Mouse (Mus musculus): ENCODE results near the gene Mob2. TPM values are rescaled to one million over a fixed set of nuclear protein-coding genes. Genes with fewer than 3 reads are reported as not detected.

Mob2 gene
- 10 to 100 TPM; 26.4 to 31.7 TPM for total RNA-seq (2021)
- long read RNA-seq, experiment 1, transcript Mob2-201 (5 exons, 1,490 nt), result major isoform, 19 of 59 reads
- long read RNA-seq, experiment 1, transcript Mob2-206 (5 exons, 2,140 nt), result minor isoform, 13 of 59 reads
- long read RNA-seq, experiment 1, partial matches to known transcripts, result 0 of 59 reads
- long read RNA-seq, experiment 1, other reads (novel, unspliced or antisense), result 25 of 59 reads
- long read RNA-seq, experiment 2, transcript Mob2-201 (5 exons, 1,490 nt), result minor isoform, 9 of 51 reads
- long read RNA-seq, experiment 2, transcript Mob2-206 (5 exons, 2,140 nt), result major isoform, 11 of 51 reads
- long read RNA-seq, experiment 2, partial matches to known transcripts, result 0 of 51 reads
- long read RNA-seq, experiment 2, other reads (novel, unspliced or antisense), result 26 of 51 reads

DNA sequence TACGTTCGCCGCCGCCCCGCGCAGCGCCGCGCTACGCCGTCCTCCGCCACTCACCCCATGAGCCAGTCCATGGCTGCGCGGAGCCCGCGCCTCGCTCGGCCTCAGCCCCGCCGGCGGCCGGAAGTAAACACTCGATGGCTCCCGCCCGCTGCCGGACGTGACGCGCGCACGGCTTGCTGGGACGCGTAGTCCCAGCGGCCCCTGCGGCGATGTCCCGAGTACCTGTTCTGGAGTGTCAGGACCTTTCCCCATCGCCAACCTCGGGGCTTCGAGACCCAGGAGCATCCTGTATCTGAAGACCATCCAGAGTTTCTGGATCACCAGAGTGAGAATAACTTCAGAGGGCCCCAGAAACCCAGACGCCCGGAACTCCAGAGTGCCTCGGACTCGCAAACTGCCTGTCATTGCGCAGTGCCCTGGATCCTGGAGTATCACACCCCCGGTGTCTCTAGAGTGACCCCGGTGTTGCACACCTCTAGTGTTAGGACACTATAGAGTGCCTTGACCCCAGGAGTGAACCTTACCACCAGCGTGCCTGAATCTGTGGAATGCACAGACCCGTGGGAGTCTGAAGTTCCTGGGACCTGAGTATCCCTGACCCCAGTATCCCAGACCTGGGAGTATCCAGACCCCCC lies at the start of gene Mob2:
Gene Mob2, minus strand, starts transcription at position 135 of the 635 bp plus-strand sequence.
- intact Hi-C loops (cut with DNase I), result loop anchor here (10.0 kb wide), 1 partner anchor 224 kb away; no protein-coding TSS in a partner anchor
- DNase-seq (ENCODE audit: low spot score in 2 of 2), result peak; percentile 78 to 88

DNA sequence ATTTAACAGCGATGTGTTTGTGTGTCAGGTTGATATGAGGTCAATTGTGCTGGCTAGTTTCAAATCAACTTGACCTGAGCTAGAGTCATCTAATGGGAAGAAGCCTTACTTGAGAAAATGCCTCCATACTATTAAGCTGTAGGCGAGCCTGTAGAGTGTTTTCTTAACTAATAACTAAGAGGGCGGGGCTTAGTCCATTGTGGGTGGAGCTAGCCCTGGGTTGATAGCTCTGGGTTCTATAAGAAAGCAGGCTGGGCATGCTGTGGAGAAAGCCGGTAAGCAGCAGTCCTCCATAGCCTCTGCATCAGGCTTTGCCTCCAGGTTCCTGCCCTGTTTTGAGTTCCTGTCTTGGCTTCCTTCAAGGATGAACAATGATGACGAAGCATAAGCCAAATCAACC lies 43.9 kb upstream of the Mob2 start:
- DNase-seq (ENCODE audit: low spot score in 2 of 2), result no peak
- intact Hi-C loops (cut with DNase I), result no loop called here

DNA sequence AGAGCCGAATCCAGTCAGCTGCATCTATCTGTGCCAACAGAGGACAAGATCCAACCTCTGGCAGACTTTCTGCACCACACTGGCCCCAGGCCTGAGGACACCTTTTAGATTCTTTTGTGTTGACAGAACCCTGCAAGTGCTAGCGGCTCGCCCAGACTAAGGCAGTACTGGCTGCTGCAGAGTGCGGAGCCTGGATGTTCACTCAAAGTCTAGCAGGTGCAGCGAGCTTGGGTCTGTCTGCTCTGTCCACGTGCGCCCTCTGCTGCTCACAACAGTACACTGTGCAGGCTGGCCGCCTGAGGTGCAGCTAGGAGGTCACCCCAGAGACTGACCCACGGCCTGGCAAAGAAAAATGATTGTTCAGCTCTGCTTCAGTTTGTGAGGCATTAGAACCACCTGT lies 36.9 kb upstream of the Mob2 start:
- intact Hi-C loops (cut with DNase I), result loop anchor here (2.0 kb wide), 3 partner anchors 23 to 139 kb away; no protein-coding TSS in a partner anchor
- peak; percentile 81 to 84 for DNase-seq (ENCODE audit: low spot score in 2 of 2)

DNA sequence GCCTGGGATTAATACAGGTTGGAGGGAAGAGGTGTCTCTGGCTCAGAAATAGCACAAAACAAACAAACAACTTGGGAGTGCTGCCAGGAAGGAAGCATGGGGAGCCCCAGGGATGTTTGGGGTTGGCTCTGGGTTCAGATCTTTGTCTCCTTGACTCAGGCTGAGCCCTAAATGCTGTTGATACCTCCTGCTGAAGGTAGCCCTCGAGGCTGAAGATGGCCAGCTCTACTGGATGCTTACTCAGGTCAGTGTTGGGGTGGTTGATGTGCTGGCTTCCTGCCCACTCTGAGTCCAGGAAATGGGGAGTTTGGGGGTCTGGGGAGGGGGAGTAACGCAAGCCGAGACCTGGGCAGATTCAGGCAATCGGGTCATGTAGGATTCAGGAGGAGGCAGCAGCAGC lies 35.8 kb upstream of the Mob2 start:
- DNase-seq (ENCODE audit: low spot score in 2 of 2), result no peak
- intact Hi-C loops (cut with DNase I), result loop anchor here (2.0 kb wide), 2 partner anchors 22 to 80 kb away; no protein-coding TSS in a partner anchor

DNA sequence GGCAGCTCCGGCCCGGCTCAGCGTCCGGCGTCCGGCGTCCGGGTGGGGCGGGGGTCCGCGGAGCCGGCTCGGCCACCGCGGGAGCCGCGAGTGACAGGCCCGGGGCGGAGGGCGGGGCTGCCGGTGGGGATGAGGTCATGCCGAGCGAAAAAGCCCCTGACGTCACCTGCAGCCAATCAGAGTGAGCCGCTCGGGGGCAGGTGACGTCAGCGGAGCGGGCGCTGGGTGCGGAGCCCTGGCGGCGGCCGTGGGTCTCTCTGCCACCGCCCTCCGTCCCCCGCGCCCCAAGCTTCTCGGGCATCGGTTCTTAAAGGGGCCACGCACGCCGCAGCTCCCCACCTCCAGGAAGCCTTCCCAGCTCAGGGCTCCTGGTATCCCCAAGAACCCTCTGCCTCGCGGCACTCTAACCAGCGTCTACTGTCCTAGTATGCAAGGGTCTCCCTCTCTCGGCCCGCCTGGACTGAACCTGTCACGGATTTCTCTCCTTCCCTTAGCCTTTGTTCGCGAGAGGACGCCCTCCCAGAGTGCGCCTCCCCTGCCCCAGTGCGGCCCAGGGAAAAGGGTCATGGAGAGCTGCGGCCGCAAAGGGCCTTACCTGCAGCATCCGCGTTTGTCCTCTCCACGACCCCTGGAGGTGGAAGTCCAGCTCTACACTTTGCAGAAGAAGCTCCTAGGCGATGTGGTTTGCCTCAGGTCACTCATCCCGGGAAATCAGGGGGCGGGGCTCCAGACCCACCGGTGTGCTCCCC lies 34.5 kb upstream of the Mob2 start, which contains the start of gene Dusp8:
Gene Dusp8, minus strand, starts transcription at position 661 of the 749 bp plus-strand sequence.
- peak; percentile 95 for DNase-seq (ENCODE audit: low spot score in 2 of 2)
- intact Hi-C loops (cut with DNase I), result no loop called here

DNA sequence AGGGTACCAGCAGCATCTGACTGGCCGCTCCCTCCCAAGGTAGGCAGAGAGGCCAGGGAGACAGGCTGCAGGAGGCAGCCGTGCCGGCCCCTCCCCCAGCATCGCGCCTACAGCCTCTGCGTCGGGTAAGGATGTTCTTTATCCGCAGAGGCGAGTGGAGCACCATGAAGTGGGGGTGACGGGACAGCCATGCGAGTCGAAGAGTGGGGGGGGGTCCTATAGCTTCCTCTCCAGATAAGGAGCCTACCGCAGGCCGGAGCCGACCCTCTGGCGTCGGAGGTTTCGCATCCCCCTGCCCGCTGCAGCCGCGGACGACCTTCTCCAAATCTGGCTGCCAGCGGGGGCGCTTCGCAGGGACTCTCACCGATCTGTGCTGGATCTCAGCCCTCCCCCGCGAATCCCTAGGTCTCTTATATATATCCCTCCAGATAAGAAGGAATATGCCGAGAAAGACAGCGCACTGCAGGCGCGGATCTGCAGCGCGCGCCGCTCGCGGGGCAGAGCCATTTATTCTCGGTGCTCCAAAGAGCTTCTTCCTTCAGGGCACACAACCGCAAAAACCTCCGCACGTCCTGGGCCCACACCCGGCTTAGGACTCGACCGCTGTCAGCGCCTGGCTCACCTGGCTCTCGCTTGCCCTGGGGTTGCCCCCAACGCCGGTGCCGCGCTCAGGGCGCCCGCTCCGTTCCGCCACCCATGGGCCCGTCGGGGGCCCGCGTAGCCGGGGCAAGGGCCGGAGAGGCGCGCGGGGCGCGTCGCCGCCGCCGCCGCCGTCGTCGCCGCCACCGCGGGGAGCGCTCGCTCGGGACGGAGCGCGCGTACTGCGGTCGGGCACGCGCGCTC lies 33.7 kb upstream of the Mob2 start:
- peak; percentile 67 to 75 for DNase-seq (ENCODE audit: low spot score in 2 of 2)
- intact Hi-C loops (cut with DNase I), result no loop called here

DNA sequence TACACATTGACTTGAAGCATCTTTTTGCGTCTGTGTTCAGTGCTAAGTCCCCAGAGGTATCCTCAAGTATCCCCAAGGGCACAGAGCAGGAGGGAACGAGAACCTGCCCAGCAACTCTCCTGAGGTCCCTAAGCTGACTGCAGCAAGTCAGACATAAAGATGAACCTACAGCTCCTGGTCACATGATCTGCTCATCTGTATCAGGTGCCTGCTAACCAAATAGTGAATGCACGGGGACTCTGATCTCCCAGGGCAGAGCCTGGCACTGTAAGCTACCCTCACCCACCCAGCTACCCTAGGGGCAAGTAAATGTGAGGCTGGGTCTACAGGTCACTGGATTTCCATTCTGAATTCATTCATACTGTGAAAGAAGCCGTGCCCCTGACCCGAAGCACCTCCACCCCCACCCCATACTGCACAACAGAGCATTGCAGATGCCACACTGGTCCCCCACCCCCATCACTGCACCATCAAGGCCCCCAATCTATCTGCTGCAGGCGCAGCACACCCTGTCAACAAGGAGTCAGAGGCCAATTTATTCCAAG lies 32.9 kb upstream of the Mob2 start:
- intact Hi-C loops (cut with DNase I), result no loop called here
- DNase-seq (ENCODE audit: low spot score in 2 of 2), result no peak

DNA sequence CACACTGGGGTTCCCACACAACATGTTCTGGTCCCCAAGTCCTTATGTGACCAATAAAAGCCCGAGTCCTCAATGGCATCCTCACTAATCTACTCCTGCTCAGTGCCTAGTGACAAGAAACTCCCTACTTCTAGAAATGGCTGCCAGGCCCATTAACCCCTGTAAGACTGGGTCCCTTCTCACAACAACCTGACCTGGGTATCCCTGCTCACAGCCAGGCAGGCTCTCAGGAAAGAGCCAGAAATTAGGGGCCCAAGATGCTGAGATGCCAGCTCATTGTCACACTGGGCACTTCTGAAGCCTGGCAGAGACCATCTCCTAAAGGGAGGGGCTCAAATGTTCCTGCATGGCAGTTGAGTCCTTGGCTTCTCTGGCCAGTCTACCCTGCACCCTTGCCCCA lies 32.1 kb upstream of the Mob2 start:
- intact Hi-C loops (cut with DNase I), result no loop called here
- DNase-seq (ENCODE audit: low spot score in 2 of 2), result no peak

DNA sequence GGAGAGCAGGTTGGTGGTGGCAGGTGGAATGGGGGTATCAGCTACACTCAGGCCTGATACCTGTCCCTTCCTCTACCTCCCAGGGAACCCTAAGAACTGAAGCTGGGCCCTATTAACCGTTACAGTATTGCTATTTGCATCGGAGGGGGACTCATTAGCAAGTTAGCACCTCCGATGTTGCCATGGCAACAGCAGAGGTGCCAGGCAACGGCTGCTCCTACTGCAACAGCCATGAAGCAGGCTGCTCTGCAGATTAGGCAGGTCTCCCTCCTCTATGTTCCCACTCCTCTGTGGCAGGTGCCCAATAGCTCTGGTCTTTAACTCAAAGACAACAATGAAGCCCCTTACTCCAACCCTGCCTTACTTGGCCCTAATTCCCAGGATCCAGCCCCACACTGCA lies 31.0 kb upstream of the Mob2 start:
- intact Hi-C loops (cut with DNase I), result no loop called here

DNA sequence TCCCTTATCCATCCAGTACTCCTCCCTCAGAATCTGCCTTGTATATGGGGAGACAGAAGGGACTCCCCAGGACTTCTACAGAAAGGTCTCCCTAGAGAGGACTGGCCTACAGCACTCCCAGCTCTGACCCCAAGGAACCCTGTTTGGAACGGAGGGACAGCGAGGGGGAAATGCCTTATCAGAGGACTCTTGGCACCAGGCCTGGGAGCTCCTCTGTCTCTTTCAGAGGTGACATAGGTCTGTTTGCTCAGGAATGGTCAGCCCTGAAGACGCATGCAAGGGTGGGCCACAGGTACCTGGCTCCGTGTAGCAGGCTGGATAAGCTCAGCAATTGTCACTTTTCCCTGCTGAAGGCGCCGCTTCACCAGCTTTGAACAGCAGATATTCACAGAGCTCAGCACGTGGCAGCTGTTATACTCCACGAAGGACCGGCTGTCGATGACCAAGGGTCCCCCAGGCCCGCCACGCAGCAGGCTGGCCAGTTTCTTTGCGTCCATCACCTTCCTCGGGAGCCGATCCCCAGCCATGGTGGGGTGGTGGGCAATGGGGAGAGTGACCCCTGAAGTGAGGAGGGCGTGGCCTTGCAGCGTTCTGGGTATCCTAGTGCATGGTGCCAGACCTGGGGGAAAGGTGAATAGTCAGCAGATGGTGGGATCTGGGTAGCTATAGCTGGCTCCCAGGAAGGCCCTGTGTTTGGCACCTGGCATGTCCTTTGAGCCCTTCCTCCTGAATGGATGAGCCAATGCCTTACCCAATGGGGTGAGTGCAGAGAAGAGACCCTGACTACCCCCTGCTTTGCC lies 29.0 kb upstream of the Mob2 start:
- intact Hi-C loops (cut with DNase I), result no loop called here
- DNase-seq (ENCODE audit: low spot score in 2 of 2), result no peak

More for the DNA sequence above, 31.0 kb upstream of the Mob2 start:
- DNase-seq (ENCODE audit: low spot score in 2 of 2), result peak; percentile 79 to 90

DNA sequence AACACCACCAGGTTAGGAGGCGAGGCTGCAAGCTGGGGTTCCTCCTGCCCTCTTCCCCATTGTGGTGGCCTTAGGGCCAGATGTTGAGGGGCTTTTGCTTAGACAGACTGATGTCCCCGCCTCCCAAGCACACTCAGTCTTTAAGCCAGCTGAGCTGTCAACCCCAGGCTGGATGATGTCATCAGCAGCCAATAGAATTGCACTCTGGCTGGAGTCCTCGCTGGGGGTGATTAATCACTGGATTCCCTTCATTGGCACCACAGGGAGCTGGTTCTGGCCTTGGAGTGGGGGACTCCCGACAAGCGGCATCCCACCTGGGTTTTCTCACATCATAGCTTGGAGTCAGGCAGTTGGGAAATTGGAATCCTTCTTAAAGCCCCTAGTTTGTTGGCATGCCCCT lies 28.0 kb upstream of the Mob2 start:
- DNase-seq (ENCODE audit: low spot score in 2 of 2), result peak; percentile 47 to 62
- intact Hi-C loops (cut with DNase I), result no loop called here

DNA sequence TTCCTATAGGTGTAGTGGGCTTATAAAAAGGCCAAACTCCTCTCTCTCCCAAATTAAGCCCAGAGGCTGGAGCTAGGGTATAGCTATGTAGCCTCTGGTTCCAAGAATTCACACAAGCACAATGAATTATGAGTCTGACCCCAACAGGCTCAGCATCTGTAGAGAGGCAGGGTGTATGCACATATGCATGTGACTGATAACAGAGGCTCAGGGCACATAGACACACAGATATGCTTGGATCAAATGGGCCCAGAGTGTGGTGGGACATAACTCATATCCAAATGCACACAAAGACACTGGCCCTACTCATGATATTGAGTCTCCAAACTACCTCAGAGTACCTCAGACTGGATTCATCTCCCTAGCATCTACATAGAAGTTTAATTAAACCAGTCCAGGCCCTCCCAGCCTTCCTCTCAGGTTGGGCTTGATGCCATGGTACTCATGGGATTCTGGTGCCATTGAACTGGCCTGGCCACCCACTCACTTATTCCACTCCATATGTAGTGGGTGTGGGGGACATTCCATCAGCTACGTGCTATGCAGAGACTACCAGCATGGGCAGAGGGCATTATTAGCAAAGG lies 26.3 kb upstream of the Mob2 start:
- DNase-seq (ENCODE audit: low spot score in 2 of 2), result no peak
- intact Hi-C loops (cut with DNase I), result no loop called here

DNA sequence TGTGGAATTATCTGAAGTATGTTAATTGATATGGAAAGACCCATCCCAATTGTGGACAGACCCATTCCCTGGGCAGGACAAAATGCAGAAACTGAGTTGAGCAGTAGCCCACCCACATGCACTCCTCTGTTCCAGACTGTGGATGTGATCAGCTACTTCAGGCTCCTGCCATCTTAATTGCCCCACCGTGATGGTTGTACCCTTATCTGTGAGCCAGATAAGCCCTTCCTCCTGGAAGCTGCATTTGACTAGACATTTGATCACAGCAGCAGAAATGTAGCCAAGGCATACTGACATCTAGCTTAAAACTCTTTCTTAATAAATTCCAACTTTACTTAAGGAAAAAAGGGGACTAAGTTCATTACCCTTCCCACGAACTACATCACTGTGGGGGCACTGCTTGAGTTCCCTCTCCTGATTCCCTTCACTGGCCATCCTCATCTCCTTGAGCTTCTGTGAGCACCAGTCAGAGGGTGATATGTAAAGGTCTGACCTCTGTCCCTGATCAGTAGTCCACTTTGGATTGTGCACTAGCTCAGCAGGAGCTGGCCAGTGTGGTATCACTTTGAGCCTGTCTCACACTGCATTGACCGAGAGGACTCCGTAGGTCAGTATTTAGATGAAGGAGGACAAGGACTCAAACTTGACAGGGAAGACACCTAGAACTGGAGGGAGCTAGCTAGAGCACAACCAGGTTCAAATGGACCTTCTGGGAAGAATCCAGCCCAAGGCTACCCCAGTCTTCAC lies 25.5 kb upstream of the Mob2 start:
- intact Hi-C loops (cut with DNase I), result no loop called here
- no peak for DNase-seq (ENCODE audit: low spot score in 2 of 2)

DNA sequence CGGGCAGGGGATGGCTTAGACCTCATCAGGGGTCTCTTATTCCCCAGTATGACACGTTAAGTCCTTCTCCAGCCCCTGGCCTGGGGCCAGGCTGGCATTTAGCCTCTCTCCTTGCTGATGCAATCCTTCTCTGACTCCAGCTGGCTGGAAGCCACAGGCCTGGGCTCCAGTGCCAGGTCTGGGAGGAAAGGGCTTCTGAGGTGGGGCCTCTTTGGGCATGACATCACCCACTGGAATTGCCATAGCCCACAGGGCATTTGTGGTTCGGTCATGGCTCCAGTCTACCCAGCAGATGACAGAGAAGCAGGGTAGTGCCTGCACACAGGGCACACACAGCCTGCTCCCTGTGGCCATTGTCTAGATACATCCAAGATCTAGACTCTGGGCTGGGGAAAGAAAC lies 24.0 kb upstream of the Mob2 start:
- DNase-seq (ENCODE audit: low spot score in 2 of 2), result peak; percentile 47 to 49
- intact Hi-C loops (cut with DNase I), result no loop called here

DNA sequence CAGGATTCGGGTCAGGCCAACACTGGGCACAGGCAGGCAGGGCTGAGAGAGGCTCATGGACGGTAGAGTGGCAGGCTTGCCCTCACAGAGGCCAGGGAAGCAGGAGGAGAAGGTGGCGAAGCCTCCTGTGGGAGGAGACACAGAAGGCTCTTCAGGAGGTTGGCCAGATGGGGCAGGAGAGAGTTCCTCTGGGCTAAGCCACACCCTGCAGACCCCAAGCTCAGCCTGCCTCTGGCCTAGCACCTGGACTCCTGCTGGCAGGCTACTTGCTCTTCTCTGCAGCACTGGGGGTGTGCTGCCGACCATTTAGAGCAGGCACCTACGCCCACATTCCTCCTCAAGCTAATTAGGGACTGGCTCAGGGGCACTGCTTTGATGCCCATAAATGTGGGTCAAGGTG lies 23.5 kb upstream of the Mob2 start:
- peak in 1 of 2 experiments; percentile 6 for DNase-seq (ENCODE audit: low spot score in 2 of 2)
- intact Hi-C loops (cut with DNase I), result no loop called here

DNA sequence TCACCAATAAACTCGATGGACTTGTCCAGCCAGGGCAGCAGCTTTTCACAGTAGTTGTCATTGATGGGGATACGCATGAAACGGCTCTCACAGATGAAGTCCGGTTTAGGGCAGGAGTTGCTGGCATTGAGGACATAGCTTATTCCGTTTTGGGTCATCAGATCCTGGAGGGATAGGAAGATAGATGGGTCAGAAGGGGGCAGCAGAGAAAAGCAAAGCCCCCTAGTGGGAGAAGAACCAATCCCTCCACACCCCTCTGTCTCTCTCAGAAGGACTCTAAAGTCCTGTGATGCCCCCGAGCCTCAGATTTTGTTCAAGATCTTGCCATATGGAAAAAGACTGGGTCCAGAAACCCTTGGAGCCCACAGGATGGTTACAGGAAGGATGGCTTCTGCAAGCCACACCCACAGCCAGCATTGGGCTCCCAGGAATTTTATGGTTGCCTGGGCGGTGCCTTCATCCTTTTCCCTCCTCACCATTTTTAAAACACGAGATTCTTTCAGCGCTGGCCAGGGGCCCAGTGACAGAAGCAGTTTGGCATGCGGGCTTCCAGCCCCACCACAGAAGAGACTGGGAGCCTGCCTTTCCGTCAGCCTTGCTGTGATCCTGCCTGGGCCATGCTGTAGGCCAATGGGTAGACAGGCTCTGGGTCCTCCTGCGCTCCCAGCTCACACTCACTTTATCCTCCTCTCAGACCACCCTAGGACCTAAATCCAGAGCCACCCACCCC lies 22.9 kb upstream of the Mob2 start:
- DNase-seq (ENCODE audit: low spot score in 2 of 2), result peak in 1 of 2 experiments; percentile 50
- intact Hi-C loops (cut with DNase I), result no loop called here

All from left cerebral cortex, postnatal 14 days (tissue).